Mouse (Mus musculus): ENCODE measurements around the gene S100a5.
A peak's percentile ranks its signal among the peaks of the same experiment; 100 is the strongest.

The S100a5 gene

DNA sequence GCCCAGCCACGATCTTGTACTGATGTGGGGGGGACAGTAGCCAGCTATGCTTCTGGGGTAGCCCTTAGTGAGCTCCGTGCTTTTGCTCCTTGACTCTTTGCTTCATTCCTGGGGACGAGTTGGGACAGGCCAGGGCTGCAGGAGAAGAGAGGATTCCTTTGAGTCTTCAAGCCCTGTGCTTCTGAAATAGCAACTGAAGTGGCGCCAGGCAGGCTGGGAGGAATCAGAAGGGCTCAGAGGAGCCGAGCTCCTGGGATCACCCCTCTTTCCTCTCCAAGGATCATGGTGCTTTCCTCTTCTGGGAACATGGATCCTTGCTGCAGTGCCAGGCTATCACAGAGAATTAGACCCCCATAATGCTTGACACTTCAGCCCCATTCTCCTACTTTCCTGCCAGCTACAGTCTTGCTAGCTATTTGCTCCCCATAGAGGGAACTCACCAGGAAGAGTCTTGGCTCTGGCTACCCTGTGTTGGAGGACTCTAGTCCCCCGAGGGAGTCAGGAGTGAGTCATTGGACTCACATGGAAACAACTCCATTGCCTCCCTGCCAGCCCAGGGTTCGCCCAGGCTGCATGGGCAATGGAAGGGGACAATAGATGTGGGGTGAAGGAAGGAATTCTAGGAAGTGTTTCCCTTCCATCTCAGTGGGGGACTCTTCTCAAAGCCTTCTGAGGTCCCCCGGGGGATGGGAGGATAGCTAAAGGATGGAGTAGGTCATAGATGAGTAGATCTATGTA, 7.7 kb upstream of the S100a5 start:
- DNase-seq, result no peak

- DNase-seq, result no peak
These were observed 6.7 kb upstream of the S100a5 start, which contains the start of gene Gm42674 for GRCm38 (mm10) chr3:90601486-90602110. TSS of gene Gm42674 (plus strand) at chr3:90601904.

- no peak for DNase-seq
These were observed 4.7 kb upstream of the S100a5 start, which contains the start of gene S100a4 for GRCm38 (mm10) chr3:90603623-90604022. TSS of gene S100a4 (plus strand) at chr3:90603771.

DNA sequence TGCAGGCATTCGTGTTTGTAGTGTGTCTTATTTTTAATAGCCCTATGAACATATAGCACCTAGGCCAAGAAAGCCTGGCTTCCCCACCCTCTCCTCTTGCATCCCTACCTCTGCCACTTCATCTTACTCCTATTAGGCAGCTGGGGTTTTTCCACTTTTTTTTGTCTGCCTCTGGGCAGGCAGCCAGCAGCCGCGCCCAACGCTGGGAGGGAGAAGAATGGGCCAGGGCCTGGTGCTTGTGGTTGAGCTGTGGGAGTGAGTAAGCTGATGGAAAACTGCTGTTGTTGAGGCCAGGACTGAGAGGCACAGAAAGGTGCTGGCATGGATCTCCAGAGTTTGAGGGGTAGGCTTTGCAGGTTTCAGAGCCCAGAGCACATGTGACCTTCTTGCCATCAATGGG, 3.9 kb upstream of the S100a5 start:
- peak in 1 of 2 experiments; percentile 34 for DNase-seq

GRCm38 (mm10) chr3:90605049-90605448, 3.3 kb upstream of the S100a5 start:
- DNase-seq, result no peak

- DNase-seq, result no peak
These were observed 2.6 kb upstream of the S100a5 start for GRCm38 (mm10) chr3:90605736-90606135.

DNA sequence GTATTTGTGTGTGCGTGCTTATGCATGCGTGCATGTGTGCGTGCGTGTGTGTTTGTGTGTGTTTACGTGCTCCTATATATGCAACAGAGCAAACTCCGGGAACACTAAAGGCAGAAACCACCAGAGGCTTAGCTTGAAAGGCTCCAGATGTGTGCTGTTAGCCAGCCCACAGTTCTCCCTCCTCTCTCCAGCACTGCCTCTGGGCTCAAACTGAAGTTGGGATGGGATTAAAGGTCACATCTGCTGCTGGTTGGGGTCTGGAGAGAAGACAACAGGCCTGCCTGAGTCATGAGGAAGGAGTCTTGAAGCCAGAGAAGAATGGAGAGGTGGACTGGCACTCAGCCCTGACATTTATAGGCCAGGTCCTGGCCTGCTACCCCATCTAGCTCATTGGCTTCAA, 2.1 kb upstream of the S100a5 start:
- no peak for DNase-seq

DNA sequence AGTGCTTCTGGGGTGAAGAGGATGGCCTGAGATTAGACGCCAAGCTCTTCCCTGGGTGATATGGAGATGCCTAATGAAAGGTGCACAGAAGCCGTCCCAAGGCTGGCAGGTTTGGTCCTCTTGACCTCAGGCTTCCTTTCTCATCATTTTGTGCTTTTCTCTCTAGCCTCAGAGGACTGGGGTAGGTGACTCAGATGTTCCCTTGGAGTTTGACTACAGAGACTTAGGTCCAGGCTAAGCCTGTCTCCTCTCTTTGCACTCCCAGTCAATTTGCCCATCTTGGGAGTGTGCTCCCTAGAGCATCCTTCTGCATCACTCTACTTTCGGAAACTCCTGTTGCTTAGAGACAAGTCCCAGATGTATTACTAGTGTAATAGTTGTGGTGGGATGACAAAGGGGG, 962 bp upstream of the S100a5 start:
- DNase-seq, result no peak

DNA sequence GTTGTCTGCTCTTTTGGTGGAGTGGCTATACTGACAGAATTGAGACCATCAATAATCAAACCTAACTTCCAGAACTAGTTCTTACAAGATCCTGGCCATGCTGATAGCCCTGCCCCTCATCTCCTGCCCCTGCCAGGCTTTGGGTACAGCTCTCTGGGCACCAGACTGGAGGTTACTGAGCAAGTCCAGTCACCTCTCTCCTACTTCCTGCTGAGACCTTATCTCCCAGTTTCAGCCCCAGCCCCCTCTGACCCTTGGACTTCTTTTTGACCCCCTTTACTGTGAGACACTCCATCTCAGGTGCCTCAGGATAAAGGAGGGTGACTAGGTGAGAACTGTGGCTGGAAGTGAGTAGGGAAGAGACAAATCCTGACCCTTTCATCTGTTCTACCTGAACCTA, 779 bp downstream of the S100a5 start:
- no peak for DNase-seq

DNA sequence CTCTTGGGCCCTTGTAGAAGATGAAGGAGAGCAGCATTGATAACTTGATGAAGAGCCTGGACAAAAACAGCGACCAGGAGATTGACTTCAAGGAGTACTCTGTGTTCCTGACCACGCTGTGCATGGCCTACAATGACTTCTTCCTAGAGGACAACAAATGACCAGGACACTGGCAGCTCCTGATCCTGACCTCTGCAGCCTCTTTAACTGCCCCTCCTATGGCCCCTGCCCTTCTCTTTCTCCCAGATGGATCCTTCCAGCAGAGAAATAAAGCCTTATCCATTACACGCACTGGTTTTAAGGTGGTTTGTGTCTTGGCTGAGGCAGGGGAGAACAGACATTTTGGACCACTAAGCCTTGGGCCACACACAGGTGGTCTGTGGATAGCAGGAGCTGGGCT, 3.2 kb downstream of the S100a5 start:
- no peak for DNase-seq

GRCm38 (mm10) chr3:90612061-90612460, 3.7 kb downstream of the S100a5 start:
- DNase-seq, result no peak

GRCm38 (mm10) chr3:90612728-90613291, 4.5 kb downstream of the S100a5 start, which contains the start of gene S100a6:
TSS of gene S100a6 (plus strand) at chr3:90612882.
- peak; percentile 73 to 77 for DNase-seq

- no peak for DNase-seq
These were observed 5.3 kb downstream of the S100a5 start for GRCm38 (mm10) chr3:90613461-90614147.

DNA sequence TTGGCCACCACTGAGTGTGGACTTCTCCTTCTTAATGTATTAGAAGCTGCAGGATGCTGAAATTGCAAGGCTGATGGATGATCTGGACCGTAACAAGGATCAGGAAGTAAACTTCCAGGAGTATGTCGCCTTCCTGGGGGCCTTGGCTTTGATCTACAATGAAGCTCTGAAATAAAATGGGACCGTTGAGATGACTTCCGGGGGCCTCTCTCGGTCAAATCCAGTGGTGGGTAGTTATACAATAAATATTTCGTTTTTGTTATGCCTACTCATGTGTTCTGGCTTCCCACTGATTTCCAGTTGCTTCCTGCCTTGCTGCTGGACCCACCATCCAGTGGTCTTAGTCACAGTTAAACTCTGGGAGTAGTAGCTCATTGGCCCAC, 5.8 kb downstream of the S100a5 start:
- DNase-seq, result no peak

DNA sequence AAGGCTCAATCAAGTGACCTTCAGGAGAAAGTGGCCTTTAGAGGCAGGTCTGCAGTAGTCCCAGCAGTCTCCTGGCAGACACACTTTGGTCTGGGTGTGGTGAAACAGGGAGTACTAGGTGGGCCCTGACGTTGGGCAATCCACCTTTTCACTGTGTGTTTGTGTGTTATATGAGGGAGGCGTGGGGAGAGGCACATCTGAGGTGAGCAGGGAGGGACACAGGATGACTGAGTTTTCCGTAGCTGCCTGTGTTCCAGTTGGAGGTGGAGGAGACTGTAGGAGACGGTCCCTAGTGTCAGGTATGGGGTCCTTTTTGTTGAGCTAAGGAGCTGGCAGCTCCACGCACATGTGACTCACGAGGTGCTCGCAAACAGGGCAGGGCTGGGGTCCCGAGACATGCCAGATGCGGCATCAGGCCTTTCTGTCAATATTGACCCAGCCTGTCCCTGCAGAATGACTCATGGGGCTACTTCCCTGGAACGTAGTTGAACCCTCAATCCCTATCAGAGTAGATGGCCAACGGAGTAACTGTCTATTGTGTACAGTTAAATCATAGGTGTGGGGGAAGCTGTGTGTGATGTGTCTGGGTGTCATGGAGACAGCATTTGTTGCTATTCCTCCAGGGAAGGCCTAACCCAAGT, 6.4 kb downstream of the S100a5 start:
- DNase-seq, result no peak

DNA sequence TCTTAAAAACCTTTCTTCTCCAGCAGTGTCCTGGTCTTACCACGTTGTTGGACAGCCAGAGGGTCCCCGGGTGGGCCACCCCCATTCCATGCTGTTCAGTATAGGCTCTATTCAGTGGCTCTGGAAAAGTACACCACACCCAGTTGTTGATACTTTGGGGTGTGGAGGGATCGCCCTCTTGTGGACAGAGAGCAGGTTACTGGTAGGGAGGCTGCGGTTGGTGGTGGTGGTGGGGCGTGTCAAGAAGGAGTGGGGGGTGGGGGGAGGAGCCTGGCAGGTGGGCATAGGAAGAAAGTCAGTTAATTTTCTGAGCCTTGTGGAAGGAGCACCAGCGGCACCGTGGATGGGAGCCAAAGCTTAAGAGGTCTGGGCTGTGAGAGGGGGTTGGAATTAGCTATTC, 7.1 kb downstream of the S100a5 start:
- peak; percentile 59 to 68 for DNase-seq

DNA sequence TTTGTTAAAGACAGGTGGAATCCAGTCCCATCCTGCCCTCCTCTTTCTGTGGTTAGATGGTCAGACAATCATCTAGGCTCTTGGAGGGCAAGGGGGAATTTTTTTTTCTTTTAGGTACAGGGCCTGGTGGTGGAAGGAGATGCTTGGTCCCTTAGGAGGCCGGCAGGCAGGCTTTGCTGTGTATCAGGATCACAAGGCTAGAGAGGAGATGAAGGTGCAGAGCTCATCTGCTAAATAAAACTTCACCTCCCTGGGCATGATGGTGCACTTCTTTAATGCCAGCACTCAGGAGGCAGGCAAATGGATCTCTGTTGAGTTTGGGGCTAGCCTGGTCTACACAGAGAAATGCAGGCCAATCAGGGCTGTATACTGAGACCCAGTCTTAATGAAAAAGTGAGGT, 7.6 kb downstream of the S100a5 start:
- DNase-seq, result no peak

GRCm38 (mm10) chr3:90617586-90617985, 9.3 kb downstream of the S100a5 start:
- DNase-seq, result no peak

DNA sequence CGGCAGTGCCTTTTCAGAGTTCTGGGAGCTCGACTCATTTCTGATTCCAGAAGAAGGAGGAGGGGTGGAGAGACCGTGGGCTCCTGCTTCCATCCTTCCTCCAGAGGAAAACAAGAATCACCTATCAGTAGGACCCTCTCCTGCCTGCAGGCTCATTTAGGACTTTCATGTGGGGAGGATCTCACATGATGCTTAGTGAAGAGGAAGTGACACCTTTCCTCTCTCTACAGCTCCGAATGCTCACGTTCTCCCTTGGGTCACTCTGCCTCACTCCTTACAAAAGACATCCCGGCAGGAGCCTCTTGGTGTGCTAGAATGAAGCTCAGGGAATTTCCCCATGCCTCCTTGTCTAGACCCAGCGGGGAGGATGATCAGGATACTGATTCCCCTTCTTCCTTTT, 13.2 kb downstream of the S100a5 start:
- no peak for DNase-seq

DNA sequence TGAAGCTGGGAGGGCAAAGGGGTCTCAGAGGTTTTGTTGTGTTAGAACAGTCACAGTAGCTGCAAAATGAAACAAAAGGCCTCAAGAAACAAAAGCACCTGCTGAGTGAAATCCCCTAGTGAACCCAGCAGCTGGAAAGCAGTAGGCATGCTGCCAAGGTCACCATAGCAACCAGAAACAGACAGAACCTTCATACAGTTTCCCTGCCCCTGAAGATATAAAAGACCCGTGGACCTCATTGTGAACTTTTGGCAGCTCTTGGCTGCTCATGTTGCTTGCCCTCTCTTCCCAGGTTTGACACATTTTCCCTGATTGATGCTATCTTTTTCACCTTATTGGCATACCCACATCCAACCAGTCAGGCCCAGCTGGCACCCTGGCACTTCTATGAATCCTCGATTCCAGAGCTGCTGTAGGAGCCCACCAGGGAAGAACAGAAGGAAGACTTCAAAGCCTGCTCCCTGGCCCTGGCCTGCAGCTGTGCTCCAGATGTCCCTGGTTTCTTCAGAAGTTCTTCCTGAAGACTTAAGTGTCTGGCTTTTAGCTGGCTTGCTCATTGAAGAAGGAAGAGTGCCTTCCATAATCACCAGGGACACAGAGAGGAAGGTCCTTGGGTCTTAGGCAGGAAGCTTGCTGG, 15.2 kb downstream of the S100a5 start:
- no peak for DNase-seq

GRCm38 (mm10) chr3:90625496-90625895, 17.2 kb downstream of the S100a5 start:
- no peak for DNase-seq

DNA sequence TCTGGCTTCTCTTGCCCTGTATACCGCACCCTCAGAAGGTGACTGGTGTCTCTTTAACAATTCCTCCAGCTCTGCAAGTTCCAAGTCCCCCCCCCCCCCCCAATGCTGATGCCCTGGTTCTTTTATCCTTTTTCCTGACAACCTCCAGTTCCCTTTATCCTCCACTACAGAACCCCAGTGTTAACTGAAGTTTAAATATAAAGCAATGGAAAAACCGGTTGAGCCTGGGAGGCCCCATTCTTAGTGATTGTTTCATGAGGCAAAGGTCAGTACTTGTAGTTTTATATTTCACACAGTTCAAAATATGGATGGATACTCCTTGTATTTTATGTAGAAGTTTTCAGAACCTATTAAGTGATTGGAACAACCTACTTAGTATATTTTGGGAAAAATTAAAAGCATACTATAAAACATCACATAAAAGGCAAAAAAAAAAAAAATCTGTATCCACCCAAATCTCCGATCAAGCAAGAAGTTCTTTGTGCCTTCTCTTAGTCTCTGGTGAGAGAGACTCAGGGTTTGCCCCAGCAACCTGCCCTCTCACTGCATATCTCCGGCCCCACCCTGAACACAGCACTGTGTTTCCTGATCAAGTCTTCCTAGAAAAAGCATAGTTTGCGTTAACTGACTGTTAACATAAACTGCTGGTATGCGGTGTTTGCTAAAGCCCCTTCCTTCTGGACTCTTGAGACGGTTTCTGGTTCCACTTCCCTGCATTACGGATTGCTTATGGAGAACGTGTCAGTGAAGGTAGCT, 18.1 kb downstream of the S100a5 start:
- DNase-seq, result no peak
